Mouse (Mus musculus): Measurements from ENCODE around the gene Aldh6a1. TPM values are rescaled to one million over a fixed set of nuclear protein-coding genes. Genes with fewer than 3 reads are reported as not detected.
A peak's percentile ranks its signal among the peaks of the same experiment; 100 is the strongest.

The Aldh6a1 gene
- polyA plus RNA-seq (2015; fragmentation: Nextera tagmentation; extraction: Ambion mirVana) = 36.7 and 39.6 TPM in 2 replicates

- Histone ChIP-seq H3K36me3 (no peaks in the 10 kb centered on the region; the same call in 1 of the 2 replicates), H3K27ac (peak within 1 kb of the TSS; percentile 74), H3K27me3 (no peaks in the 10 kb centered on the region; the same call in 1 of the 2 replicates), H3K4me2 (peak within 1 kb of the TSS; percentile 81), H3K9me3 (no peaks in the 10 kb centered on the region), H3K4me3 (peak within 1 kb of the TSS; percentile 77), H3K4me1 (peaks cover 22% of the 10 kb centered on the region), H3K9ac (peak within 1 kb of the TSS; percentile 78)
- under 1% methylated on average over 49 of the region's 49 CpGs for WGBS
- ATAC-seq (ENCODE audit: insufficient number of reproducible peaks, insufficient read depth, low FRiP score, low TSS enrichment, low read depth) = peak; percentile 99
Observed at GRCm38 (mm10) chr12:84450718-84451646, at the start of gene Aldh6a1, which contains the start of gene Lin52. Gene Aldh6a1 (minus strand): TSS chr12:84451004. Gene Lin52 (plus strand): TSS chr12:84451422.

DNA sequence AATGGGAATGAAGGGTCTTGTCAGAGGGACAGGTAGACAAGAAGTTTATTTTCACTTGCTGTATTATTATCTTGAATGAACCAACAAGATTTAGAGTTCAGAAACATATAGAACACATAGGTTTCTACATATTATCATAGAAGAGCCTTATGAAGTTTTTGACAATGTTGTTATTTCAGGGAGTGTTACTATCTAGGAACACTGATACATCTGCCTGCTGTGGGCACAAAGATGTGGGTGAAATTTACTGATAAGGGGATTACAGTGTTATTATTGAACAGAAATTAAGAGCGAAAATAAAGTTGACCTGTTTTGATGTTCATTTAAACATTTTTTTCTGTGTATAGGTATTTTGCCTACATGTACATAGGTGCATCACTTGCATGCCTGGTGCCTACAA is 46.0 kb upstream of the Aldh6a1 start:
- Histone ChIP-seq H3K4me2 (no peak overlapping the region), H3K27ac (no peak overlapping the region), H3K36me3 (0 out of 2 replicates have a peak, but pooled peaks cover 3% of the 10 kb centered on the region), H3K4me3 (no peak overlapping the region), H3K4me1 (peaks cover 10% of the 10 kb centered on the region; the same call in 1 of the 2 replicates), H3K27me3 (no peaks in the 10 kb centered on the region), H3K9ac (no peak overlapping the region), H3K9me3 (no peaks in the 10 kb centered on the region)
- no peak for ATAC-seq (ENCODE audit: insufficient number of reproducible peaks, insufficient read depth, low FRiP score, low TSS enrichment, low read depth)
- 97% methylated on average over 1 of the region's 1 CpGs for WGBS

- Histone ChIP-seq H3K4me2 (no peak overlapping the region), H3K27me3 (no peaks in the 10 kb centered on the region), H3K4me3 (no peak overlapping the region), H3K27ac (no peak overlapping the region), H3K9me3 (no peaks in the 10 kb centered on the region), H3K36me3 (peaks cover 7% of the 10 kb centered on the region; the same call in 1 of the 2 replicates), H3K4me1 (0 out of 2 replicates have a peak, but pooled peaks cover 5% of the 10 kb centered on the region), H3K9ac (no peak overlapping the region)
- 46% methylated on average over 8 of the region's 8 CpGs for WGBS
- ATAC-seq (ENCODE audit: insufficient number of reproducible peaks, insufficient read depth, low FRiP score, low TSS enrichment, low read depth) = no peak
Observed at GRCm38 (mm10) chr12:84487324-84488056, 36.7 kb upstream of the Aldh6a1 start.

- no peak for ATAC-seq (ENCODE audit: insufficient number of reproducible peaks, insufficient read depth, low FRiP score, low TSS enrichment, low read depth)
- 89% methylated on average over 14 of the region's 14 CpGs for WGBS
- H3K27me3 ChIP-seq = no peaks in the 10 kb centered on the region
Observed at GRCm38 (mm10) chr12:84482778-84483585, 32.2 kb upstream of the Aldh6a1 start.

DNA sequence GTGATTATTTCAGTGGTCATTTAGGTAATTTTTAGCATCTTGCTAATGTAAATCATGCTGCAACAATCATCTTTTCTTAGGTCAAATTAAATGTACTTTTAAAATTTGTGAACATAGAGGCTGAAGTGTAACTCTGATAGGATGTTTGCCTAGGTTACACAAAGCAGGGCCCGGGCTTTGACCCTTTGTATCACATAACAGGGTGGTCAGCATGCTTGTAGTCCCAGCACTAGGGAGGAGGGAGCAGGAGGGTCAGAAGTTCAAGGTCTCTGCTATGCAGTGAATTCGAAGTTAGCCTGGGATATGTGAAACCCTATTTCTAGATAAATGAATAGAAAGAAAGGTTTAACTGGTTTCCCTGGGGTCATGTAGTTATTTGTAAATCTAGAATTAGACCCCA is 30.4 kb upstream of the Aldh6a1 start:
- no peak for ATAC-seq (ENCODE audit: insufficient number of reproducible peaks, insufficient read depth, low FRiP score, low TSS enrichment, low read depth)
- WGBS = 45% methylated on average over 2 of the region's 2 CpGs
- H3K36me3 ChIP-seq = peaks cover 15% of the 10 kb centered on the region; the same call in 1 of the 2 replicates
- no peak overlapping the region for H3K27ac ChIP-seq
- H3K4me1 ChIP-seq = no peaks in the 10 kb centered on the region
- no peaks in the 10 kb centered on the region for H3K9me3 ChIP-seq
- H3K4me3 ChIP-seq = no peak overlapping the region
- no peak overlapping the region for H3K9ac ChIP-seq
- no peak overlapping the region for H3K4me2 ChIP-seq
- no peaks in the 10 kb centered on the region for H3K27me3 ChIP-seq

More at GRCm38 (mm10) chr12:84482778-84483585, 32.2 kb upstream of the Aldh6a1 start:
- H3K9me3 ChIP-seq = no peaks in the 10 kb centered on the region
- H3K9ac ChIP-seq = no peak overlapping the region
- H3K27ac ChIP-seq = no peak overlapping the region
- H3K4me3 ChIP-seq = no peak overlapping the region
- peaks cover 14% of the 10 kb centered on the region; the same call in 1 of the 2 replicates for H3K36me3 ChIP-seq
- H3K4me1 ChIP-seq = 0 out of 2 replicates have a peak, but pooled peaks cover 5% of the 10 kb centered on the region
- H3K4me2 ChIP-seq = no peak overlapping the region

- ATAC-seq (ENCODE audit: insufficient number of reproducible peaks, insufficient read depth, low FRiP score, low TSS enrichment, low read depth) = no peak
- Histone ChIP-seq H3K9me3 (no peaks in the 10 kb centered on the region), H3K4me2 (no peak overlapping the region), H3K9ac (no peak overlapping the region), H3K4me3 (no peak overlapping the region), H3K27me3 (no peaks in the 10 kb centered on the region), H3K36me3 (peaks cover 25% of the 10 kb centered on the region; the same call in 1 of the 2 replicates), H3K27ac (no peak overlapping the region), H3K4me1 (no peaks in the 10 kb centered on the region)
- 92% methylated on average over 7 of the region's 7 CpGs for WGBS
Observed at GRCm38 (mm10) chr12:84478937-84479336, 28.1 kb upstream of the Aldh6a1 start.

GRCm38 (mm10) chr12:84468701-84469100 is 17.9 kb upstream of the Aldh6a1 start:
- H3K4me2 ChIP-seq = no peak overlapping the region
- ATAC-seq (ENCODE audit: insufficient number of reproducible peaks, insufficient read depth, low FRiP score, low TSS enrichment, low read depth) = no peak
- 0% methylated on average over 1 of the region's 1 CpGs for WGBS
- H3K4me1 ChIP-seq = no peaks in the 10 kb centered on the region
- H3K9me3 ChIP-seq = no peaks in the 10 kb centered on the region
- peaks cover 38% of the 10 kb centered on the region for H3K36me3 ChIP-seq
- H3K4me3 ChIP-seq = no peak overlapping the region
- H3K9ac ChIP-seq = no peak overlapping the region
- H3K27ac ChIP-seq = no peak overlapping the region
- H3K27me3 ChIP-seq = no peaks in the 10 kb centered on the region

GRCm38 (mm10) chr12:84462856-84463255 is 12.1 kb upstream of the Aldh6a1 start:
- H3K36me3 ChIP-seq = peaks cover 57% of the 10 kb centered on the region
- 82% methylated on average over 3 of the region's 3 CpGs for WGBS
- ATAC-seq (ENCODE audit: insufficient number of reproducible peaks, insufficient read depth, low FRiP score, low TSS enrichment, low read depth) = no peak

GRCm38 (mm10) chr12:84461416-84461815 is 10.6 kb upstream of the Aldh6a1 start:
- Histone ChIP-seq H3K36me3 (peaks cover 58% of the 10 kb centered on the region), H3K4me1 (no peaks in the 10 kb centered on the region), H3K4me2 (no peak overlapping the region), H3K27me3 (no peaks in the 10 kb centered on the region), H3K27ac (no peak overlapping the region), H3K9ac (no peak overlapping the region), H3K9me3 (no peaks in the 10 kb centered on the region), H3K4me3 (no peak overlapping the region)
- ATAC-seq (ENCODE audit: insufficient number of reproducible peaks, insufficient read depth, low FRiP score, low TSS enrichment, low read depth) = no peak
- WGBS = 91% methylated on average over 5 of the region's 5 CpGs

More at GRCm38 (mm10) chr12:84462856-84463255, 12.1 kb upstream of the Aldh6a1 start:
- no peaks in the 10 kb centered on the region for H3K4me1 ChIP-seq
- H3K9me3 ChIP-seq = no peaks in the 10 kb centered on the region
- H3K27ac ChIP-seq = no peak overlapping the region
- no peak overlapping the region for H3K4me2 ChIP-seq
- no peak overlapping the region for H3K4me3 ChIP-seq
- H3K27me3 ChIP-seq = no peaks in the 10 kb centered on the region
- H3K9ac ChIP-seq = no peak overlapping the region

DNA sequence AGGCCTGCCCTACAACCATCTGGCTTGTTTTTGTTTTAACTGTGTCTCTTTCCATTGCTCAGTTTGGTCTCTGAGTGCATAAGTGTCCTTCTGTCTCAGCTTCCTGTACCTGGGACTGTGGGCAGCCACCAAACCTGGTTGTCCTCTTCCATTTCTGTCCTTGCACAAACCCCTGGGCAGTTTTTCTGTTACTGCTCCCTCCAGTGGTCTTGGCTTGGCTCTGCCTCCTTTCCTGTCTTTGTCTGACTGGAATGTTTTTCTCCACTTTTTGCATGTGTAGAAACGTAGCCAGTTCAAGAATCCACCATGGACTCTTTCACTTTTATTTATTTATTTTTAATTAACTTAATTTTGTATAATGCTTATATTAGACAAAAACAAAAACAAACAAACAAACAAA is 9.0 kb upstream of the Aldh6a1 start:
- no peaks in the 10 kb centered on the region for H3K27me3 ChIP-seq
- ATAC-seq (ENCODE audit: insufficient number of reproducible peaks, insufficient read depth, low FRiP score, low TSS enrichment, low read depth) = no peak
- no peak overlapping the region for H3K9ac ChIP-seq
- no peaks in the 10 kb centered on the region for H3K4me1 ChIP-seq
- H3K36me3 ChIP-seq = peaks cover 57% of the 10 kb centered on the region
- WGBS = 60% methylated on average over 1 of the region's 1 CpGs
- no peaks in the 10 kb centered on the region for H3K9me3 ChIP-seq
- no peak overlapping the region for H3K27ac ChIP-seq
- no peak overlapping the region for H3K4me3 ChIP-seq
- no peak overlapping the region for H3K4me2 ChIP-seq

DNA sequence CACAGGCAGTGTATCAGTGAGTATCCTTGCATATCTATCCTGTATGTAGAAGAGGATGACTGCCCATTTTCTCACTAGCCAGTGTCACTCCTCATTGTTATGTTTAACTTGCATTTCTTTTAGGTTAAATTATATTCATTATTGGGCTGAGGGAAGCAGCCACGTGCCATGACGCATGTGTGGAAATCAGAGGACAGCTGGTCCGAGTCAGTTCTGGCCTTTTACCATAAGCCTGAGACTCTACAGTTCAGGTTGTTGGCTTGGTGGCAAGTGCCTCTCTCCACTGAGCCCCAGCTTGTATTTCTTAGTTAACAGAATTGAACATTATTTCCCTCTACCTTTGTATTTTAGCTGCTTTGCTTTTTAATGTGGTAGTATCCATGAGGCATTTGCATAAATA is 6.1 kb upstream of the Aldh6a1 start:
- Histone ChIP-seq H3K4me1 (peaks cover 12% of the 10 kb centered on the region), H3K4me3 (no peak overlapping the region), H3K36me3 (peaks cover 28% of the 10 kb centered on the region), H3K9ac (no peak overlapping the region), H3K27ac (no peak overlapping the region), H3K4me2 (no peak overlapping the region), H3K27me3 (no peaks in the 10 kb centered on the region), H3K9me3 (no peaks in the 10 kb centered on the region)
- no peak for ATAC-seq (ENCODE audit: insufficient number of reproducible peaks, insufficient read depth, low FRiP score, low TSS enrichment, low read depth)
- WGBS = 89% methylated on average over 3 of the region's 3 CpGs

Data from embryonic facial prominence, embryonic 13.5 days (tissue).